Mouse (Mus musculus): Measurements from ENCODE around the gene Cip2a.

Gene Cip2a

DNA sequence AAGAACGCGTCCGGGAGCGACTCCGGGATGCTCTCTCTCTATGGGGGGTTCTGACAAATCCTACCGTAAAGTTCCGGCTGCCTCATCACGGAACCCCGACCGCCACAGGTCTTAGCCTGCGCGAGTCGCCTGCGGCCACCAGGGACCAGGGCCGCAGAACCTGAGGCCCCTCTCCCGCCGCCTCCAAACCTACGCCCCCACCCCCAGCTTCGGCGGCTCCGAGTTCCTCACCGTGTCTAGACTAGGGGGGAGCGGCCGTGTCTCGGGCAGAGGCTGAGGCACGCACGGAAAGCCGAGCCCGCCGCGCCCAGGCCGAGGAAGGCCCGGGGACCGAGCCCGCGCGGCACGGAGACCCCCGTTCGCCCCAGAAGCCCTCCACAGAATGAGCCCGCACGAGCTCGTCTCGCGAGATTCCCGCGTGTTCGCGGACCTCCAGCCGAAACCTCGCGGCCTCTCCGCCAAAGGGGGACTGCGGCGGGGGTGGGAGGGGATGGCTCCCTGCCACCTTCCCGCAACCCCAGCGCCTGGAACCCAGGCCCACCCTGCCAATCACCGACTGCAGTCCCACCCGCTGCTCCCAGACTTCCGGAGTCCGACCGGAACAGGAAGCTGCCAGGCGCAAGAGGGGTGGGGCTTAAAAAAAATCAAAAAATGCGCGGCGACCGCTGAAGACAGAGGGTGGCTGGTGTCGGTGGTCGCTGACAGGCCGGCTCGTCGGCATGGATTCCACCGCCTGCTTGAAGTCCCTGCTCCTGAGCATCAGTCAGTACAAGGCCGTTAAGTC is at the start of gene Cip2a, which contains the start of gene Dzip3:
Gene Cip2a (plus strand): TSS at position 627 of the 784 bp plus-strand sequence.
Gene Dzip3 (minus strand): TSS at position 607 of the 784 bp plus-strand sequence.
- peak; percentile 64 for DNase-seq (ENCODE audit: low spot score)

DNA sequence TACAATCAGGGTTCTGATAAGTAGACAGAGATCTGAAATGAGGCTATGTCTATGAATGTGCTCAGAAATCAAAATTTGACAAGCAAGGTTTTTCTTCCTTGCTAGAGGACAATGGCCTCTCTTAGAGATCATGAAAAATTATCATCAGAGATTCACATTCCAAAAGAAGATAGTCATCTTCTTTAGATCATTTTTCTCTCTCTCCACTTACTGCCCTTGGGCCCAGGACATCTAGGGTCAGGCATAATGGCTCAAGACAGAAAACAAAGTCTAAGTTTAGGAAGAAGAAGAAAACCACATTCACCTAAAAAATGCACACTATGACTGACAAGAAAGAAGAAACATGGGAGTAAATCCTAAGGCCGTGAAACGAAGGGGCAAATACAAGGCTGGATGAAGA is 21.0 kb upstream of the Cip2a start:
- no peak for DNase-seq (ENCODE audit: low spot score)

DNA sequence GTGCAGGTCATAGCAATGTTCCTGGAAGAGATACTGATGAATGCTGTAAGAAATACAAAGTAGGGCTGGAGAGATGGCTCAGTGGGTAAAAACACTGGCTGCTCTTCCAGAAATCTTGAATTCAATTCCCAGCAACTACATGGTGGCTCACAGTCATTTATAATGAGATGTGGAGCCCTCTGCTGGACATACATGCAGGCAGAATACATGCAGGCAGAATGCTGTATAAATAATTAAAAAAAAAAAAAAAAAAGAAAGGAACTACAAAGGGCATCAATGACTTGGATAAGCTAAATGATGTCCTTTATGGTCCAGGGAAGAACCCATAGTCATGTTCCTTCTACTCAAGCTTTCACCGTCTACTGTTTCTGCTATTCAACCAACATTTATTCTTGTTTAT is 20.4 kb upstream of the Cip2a start:
- no peak for DNase-seq (ENCODE audit: low spot score)

DNA sequence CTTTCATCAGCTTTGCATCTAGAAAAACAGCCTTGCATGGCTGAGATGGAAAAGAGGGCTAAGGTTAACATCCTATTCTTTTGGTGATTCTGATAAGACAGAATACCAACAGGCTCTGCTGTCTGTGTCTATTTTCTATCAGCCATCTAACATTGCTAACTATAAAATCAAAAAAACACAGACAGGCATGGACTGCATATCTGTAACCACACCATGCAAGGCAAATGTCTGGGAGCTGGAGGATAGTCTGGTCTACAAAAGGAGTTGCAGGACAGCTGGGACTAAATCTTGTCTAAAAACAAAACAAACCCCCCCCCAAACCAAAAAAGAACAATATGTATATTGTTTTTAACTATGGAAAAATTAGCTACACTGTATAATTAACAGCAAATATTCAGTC is 14.0 kb upstream of the Cip2a start:
- no peak for DNase-seq (ENCODE audit: low spot score)

GRCm38 (mm10) chr16:48985034-48985627 is 8.9 kb upstream of the Cip2a start:
- DNase-seq (ENCODE audit: low spot score): no peak

DNA sequence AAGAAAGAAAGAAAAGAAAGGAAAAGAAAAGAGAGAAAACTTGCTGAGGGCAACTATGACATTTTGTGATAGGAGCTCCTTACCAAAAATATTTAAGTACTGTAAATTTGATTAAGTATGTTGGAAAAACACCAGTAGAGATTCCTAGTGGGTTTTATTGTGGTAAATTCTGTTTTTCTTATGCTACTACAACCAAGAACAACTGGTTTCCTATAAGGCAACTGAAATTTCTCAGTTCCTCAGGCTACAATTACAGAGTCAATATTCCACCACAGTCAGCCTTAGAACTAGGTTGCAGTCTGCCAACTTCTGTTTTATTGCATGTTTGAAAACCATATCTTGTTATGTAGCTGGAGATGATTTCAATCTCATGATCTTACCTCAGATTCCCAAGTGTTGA is 4.3 kb upstream of the Cip2a start:
- no peak for DNase-seq (ENCODE audit: low spot score)

DNA sequence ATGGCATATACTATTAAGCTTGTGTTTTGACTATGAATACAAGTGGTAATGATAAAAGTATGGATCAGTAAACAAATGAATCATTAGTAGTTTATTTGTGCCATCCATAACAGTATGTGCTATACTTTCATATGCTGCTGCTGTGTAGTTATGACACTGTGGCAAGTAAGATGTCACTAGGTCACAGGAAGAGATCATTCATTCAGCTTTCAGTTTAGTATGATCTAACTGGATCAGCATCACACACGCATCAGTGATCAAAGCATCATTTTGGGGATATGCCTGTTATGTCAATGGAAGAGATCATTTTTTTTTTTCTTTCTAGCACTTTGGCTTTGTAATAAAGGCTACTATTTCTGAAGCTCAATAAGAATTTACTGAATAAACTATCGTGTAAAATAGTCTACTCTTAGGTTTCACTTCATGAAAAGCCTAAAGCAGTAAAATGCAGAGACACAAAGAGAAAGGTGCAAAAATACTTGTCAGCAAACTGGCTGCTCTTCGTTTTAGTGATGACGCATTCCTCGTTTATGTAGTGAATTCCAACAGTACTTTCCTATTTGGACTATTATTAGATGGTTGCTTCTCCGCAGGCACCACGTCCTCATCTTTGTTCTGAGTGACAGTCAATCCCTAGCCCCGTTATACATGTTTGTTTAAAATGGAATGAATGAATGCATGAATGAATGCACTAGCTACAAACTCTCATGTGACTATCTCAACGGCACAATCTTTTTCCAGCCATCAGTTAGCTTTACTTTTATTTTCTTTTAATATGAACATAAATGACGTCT is 1.4 kb upstream of the Cip2a start:
- no peak for DNase-seq (ENCODE audit: low spot score)

GRCm38 (mm10) chr16:48993231-48993558 is 790 bp upstream of the Cip2a start:
- no peak for DNase-seq (ENCODE audit: low spot score)

GRCm38 (mm10) chr16:48994343-48994693 is 333 bp downstream of the Cip2a start:
- DNase-seq (ENCODE audit: low spot score): no peak

DNA sequence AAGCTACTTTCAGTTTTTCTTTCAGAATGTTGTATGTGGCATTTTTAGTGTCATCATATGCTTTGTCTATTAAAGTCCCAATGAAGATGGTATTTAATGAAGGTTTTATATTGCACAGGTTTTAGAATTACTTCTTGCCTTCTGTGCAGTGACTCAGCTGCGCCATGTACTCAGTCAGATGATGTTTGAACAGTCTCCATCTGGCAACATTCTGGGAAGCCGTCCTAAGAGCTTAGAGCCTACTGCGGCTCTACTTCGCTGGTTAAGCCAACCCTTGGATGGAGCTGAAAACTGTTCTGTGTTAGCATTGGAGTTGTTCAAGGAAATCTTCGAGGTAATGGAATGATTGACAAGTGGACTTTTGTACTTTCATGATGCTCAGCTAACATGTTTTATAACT is 10.2 kb downstream of the Cip2a start:
- DNase-seq (ENCODE audit: low spot score): peak; percentile 42

DNA sequence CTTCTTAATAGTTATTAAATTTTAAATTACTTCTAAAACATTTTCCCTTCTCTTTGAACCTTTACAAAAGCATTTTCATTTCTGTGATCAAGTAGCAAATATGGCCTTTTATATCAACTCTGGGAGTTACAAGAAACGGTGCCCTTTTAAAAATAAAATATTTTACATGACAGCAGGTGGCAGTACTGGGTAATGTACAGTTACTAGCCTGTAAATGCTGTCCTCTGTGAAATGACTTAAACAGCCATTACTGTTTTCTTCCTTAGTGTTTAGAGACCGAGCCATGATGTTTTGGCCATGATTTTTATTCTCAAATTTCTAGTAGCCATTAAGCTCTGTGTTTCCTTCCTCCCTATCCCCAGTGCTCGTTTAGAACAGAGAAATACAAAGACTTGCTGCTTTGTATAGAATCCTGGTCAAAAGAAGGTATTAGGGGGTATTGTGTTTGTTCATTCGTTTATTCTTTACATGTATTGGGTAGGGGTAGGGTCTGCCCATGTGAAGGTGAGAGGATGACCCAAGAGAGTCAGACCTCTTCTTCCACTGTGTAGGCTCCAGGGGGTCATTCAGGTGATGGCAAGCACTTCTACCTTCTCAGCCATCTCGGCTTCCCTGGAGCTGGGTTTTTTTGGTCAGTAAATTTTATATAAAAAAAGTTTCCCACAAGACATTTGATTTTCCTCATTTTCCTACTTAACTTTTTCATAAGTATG is 22.8 kb downstream of the Cip2a start:
- peak; percentile 44 for DNase-seq (ENCODE audit: low spot score)

GRCm38 (mm10) chr16:49035852-49036251 is 41.9 kb downstream of the Cip2a start:
- no peak for DNase-seq (ENCODE audit: low spot score)

DNA sequence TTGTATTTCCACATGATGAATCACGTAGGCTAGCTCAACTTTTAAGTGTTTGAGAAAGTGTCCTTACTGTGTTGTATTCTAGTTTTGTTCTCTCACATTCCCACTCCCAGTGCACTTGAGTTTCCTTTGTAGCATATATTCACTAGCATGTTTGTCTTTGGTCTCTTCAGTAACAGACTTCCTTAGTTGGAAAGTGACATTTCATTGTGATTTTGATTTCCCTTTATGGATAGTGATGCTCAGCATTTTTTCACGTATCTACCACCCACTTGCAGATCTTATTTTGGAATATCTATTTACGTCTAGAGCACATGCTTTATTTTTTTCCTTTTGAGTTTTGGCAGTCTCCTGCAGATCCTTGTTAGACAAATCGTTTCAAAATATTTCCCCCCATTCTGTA is 43.8 kb downstream of the Cip2a start:
- DNase-seq (ENCODE audit: low spot score): no peak

DNA sequence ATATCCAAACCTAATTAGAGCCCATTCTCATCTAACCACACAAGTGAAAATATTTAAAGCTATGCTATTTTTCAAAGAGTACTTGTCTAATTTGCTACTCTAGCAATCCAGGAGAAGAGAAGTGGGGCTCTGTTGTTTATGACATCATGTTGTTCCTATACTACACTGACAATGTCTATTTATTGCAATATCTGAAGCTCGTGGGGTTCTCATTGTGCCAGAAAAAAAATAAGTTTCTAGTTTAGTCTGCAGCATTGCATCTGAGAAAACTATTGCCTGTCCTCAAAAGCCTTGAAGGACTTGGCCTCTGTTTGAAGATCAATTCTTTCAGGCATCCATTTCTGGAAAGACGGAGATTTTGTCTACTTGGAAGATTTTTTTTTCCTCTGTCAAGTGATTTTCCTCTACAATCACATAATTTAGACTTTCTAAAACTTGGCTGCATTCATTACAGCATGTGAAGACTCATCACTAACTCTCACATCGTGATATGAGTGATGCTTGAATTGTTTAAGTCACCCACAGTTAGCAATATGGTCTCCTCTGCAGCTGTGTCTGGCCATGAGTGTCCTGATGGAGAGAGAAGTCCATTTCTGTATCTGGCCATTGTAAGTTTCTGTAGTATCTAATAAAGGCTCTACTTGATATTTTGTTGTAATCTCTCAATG is 46.7 kb downstream of the Cip2a start:
- DNase-seq (ENCODE audit: low spot score): no peak

DNA sequence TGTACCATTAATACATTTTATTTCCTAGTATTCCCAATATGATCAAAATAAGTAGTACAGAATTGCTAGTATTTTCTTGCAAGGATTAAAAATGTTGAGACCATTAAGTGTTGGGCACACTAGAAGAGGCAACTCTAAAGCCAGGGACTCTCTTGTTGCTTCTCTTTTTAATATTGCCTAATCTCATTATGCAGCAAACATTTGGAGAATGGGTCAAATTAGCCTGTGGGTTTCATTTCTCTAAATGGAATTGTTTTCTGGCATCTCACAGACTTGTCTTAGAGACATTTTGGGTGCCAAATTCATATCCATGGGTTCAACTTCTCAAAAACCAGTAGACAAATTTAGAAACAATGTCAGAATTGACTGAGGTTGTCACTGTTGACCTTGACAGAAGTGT is 55.2 kb downstream of the Cip2a start:
- no peak for DNase-seq (ENCODE audit: low spot score)

- no peak for DNase-seq (ENCODE audit: low spot score)
Observed at GRCm38 (mm10) chr16:49057186-49057585, 63.2 kb downstream of the Cip2a start, which contains the start of gene Myh15. Gene Myh15 (plus strand): TSS chr16:49057486.
